Mouse (Mus musculus) natural killer cell, adult 2 months (primary cell): ENCODE measurements around the gene RPS10-NUDT3.
A peak's percentile ranks its signal among the peaks of the same experiment; 100 is the strongest.

Experiments used
- DNase-seq, 2 experiments: peaks; one replicate each; pipeline ENCODE4 v3.0.0; 2022; ENCODE audit warnings: low spot score in 2 of 2

The RPS10-NUDT3 gene

DNA sequence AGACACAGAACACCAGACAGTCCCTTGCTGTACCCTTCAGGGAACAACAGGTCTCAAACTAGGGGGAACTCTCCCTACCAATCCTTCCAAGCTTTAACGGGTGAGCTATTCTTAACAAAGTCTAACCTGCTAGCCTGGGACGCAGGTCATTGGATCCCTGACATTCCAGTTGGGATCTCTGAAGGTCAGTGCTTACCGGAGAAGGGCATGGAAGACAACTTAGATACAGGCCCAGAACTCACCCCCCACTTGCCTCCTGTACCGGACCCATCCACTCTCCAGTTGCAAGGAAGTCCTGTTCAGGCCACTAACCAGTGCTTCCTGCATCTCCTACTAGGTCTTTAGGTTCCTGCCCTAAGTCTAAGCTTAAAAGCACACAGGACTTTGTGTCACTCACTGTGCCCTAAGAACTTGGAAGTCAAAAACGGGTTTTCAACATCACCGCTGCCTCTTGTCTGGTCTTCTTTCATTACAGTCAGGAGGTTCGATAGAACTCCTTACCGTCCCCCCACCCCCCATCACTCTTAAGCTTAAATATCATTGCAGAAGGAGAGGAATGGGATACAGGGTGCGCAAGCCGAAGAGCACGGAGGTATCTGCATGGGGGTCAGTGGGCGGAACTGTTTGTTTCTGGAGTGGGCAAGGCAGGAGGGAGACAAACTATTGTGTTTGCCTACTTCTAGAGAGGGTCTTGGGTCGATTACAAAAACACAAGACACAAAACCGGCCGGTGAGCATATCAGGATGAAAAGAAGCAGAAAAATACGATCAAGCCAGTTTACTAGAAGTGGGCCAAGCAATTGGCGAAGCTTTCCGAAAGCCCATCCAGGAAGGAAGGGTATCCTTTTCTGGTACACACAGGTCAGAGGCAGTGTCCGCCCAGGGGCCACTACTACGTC is 80.7 kb downstream of the RPS10-NUDT3 start:
- DNase-seq = no peak

DNA sequence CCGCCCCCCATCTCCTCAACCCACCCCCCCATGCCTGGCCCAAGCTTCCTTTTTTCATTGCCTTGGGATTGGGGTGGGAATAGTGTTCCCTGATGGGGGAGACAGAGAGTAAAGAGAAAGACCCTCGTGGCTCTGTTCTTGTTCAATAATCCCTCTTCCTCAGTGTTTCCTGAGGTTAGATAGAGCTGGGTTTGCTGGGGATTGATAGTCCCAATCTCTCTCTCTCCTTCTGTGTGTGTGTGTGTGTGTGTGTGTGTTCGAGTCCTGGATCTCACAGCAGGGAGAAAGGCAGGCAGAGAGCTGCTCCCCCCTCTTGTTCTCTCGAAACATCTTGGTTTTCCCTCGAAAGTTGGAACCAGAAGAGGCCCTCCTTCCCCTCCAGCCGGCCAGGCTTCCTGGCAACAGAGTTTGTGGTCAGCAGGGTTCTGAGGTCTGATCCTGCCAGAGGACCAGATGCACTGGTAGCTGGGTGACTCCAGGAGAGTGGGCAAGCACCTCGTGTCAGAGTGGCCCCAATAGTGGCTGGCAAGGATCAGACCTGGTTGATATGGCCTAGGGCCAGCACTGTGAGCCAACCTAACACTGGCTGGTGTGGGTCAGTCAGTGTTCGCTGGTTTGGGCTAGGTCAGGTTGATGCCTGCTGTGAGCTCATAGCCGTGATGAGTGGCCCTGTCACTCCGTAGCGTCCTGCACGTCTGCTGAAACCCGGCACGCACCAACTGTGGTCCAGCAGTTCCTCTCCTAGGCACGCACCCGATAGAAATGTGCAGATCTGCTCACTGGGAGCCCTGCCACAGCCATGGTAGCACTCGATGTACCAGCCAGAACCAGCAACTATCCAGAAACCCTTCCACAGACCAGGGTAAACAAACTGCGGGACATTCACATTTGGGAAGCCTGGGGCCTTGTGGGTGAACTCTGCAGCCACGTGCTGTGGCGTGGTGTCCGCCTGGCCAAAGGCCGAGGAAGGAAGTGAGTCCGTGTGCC is 82.5 kb downstream of the RPS10-NUDT3 start:
- DNase-seq = peak; percentile 20 to 32

DNA sequence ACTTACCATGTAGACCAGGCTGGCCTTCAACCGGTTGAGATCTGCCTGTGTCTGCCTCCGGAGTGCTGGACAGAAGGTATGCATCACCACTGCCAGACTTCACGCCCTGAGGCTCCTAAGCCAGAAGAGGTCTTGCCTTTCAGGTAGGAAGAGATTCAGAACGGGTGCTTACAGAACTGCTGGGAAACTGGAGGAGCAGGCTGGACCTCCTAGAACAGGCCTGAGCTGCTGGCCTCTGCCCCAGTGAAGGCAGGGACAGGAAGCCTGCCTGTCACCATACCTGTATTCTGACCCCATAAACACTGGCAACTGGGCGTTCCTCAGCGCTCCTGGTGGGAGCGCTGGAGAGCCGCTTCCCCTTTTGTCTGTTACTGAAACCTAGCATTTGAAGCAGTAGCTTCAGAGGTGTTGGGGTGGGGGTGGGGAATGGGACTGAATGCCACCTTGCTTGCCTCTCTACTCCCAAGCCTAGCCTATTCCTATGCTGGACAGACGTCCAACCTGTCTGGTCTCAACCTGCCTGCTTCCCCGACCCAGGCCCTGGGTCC is 83.6 kb downstream of the RPS10-NUDT3 start:
- peak in 1 of 2 experiments; percentile 31 for DNase-seq

DNA sequence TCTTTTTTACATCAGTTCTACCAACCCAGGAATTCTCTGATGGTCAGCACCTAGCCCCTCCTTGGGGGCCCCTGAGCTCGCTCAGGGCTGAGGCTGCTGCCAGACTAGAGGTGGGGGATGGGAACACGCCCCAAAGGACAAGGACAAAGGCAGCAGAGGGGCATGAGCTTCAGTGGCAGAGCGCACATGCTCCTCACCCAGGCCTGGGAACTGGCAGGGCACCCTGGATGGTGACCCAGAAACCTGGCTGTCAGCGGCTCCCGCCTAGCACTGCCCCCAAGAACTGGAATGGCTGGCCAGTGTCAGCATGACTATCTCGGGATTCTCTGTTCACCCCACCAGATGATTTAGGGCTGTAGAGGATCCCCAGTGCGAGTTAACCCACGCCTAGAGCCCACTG is 85.8 kb downstream of the RPS10-NUDT3 start:
- DNase-seq = no peak

DNA sequence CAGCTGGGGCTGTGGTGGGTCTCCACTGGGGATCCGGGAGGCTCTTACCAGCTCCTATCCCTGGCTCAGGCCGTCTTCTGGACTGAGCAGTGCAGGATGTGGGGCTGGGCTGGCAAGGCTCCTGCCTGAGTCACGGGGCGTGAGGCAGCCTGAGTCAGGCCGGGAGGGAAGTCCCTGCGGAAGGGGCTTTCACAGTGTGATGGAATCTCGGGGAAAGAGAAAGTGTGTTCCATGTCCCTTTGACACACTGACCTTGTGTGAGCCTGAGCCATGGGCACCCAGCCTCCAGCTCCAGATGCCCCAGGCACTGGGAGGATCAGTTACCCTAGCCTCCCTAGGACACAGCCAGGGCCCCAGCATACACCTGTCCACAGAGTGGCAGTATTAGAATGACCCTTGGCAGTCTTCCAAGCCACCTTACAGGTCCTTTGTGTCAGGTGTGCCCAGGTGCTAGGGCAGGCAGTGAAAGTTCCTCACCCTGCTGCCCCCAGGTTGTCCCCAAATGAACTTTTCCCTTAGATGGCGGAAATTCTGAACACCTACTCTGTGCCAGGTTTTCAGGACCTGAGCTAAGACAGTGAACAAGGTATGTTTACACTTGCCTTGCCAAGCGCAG is 87.7 kb downstream of the RPS10-NUDT3 start:
- DNase-seq = no peak

DNA sequence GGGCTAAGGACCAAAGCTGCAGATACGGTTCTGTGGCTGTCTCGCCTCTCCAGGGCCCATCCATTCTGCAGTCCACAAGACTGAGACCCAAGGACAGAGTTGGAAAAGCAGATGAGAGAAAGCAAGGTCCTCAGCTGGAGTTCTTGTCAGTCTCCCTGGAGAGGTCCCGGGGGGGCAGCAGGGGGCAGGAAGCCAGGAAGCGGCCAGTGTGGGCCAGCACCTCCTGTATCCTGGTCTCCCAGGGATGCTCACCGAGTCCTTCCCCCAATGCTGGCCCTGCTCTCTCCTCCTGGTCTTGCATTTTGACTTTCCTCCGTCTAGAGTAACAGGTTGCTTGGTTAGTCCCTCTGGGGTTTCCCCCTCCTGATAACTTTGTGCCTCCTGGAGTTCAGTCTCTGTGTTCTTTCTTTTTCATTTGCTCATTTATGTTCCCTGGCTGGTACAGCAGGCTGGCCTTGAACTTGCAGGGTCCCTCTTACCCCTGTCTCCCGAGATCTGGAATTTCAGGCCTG is 88.4 kb downstream of the RPS10-NUDT3 start:
- no peak for DNase-seq

DNA sequence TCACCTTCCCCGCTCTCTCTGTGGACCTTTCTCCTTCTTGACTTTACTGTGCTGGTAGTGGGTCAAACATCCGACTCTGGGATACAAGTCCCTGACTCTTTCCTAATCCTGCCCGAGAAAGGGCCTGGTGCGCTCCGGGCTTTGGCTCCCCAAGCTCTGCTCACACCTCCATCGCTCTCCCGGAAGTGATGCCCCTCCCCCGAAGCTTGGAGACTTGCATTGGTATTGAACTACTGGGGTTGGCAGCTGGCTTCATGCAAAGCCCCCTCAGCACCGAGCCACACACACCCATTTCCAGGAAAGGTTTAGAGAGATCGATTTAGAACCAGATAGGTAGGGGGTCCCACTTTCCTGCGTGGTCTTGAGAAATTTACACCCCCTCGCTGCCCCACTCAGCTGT is 89.0 kb downstream of the RPS10-NUDT3 start:
- no peak for DNase-seq

DNA sequence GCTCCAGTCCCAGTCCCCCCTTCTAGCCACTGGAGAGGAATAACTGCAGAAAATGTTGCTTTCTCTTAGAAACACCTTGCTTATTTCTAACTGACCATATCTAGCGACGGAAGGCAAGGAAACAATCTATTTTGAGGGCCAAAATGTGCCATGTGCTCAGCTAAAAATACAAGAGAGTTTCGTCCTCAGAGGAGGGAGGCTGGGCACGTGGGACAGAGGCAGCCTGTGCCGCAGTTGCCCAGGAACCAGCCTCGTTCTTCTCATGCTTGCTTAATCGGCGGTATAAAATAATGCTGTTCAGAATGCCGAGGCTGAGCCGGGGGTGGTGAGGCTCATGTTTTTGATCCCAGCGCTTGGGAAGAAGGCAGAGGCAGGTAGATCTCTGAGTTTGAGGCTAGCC is 90.5 kb downstream of the RPS10-NUDT3 start:
- DNase-seq = no peak

DNA sequence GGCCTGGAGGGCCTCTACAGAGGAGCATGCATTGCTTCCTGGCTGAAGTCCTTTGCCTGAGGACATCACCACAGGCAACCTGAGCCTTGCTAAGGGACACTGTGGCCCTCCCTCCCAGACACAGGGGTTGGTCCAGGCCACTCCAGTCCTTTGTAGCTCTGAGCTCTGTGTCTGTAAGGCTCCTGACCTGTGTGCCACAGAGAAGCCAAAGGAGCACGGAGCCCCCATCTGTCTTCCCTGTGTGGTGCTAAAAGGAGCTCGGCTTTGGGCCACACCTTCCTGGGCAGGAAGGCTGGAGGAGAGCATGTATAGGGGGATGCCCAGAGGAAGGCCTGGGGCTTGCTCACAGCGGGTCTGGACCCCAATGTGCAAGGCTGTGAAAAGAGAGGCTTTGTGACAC is 93.0 kb downstream of the RPS10-NUDT3 start:
- DNase-seq = no peak

DNA sequence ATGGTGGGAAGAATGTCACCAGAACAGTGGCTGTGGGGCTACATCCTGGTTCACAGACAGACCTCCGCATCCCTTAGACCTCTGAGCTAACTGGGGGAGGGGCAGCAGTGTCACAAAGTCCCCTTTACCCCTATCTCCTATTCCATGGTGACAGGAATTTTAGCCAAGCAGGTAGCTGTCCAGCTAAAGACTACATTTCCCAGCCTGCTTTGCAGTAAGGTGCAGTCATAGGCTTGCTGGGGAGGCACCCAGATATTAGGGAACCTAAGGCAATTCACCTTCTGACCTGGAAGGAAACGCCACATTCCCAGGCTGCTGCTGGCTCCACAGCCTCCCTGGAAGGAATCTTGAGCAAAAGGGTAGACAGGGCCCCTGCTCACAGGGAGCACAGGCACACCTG is 93.8 kb downstream of the RPS10-NUDT3 start:
- DNase-seq = no peak

DNA sequence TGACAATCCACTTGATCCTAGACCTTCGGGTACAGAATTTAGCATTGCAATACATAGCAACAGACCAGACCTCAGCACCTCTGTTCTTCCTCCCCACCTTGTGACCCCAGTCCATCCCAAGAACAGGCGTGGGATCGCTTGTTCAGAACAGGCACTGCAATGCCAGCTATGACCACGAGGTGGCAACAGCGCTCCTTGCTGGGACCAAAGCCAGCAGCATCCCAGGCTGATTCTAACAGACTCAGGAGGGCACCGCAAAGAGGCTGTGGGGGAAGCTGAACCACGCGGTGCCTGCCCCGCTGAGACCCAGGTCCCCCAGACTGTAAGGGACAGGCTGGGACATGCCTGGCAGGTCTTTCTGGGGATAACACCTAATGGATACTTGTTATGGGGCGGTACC is 100.3 kb downstream of the RPS10-NUDT3 start:
- peak; percentile 81 to 87 for DNase-seq

DNA sequence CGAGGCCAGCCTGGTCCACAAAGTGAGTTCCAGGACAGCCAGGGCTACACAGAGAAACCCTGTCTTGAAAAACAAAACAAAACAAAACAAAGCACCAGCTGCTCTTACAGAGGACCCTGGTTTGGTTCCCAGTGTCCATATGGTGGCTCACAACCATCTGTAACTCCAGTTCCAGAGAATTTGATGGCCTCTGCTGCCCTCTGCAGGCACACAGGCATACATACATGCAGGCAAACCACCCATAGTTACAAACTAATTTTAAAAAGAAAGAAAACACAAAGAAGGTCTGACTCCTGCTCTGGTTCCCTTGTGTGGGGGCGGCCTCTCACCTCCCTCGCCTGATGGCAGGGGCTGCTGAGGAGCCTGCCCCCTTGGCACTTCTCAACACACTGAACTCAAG is 101.7 kb downstream of the RPS10-NUDT3 start:
- no peak for DNase-seq

DNA sequence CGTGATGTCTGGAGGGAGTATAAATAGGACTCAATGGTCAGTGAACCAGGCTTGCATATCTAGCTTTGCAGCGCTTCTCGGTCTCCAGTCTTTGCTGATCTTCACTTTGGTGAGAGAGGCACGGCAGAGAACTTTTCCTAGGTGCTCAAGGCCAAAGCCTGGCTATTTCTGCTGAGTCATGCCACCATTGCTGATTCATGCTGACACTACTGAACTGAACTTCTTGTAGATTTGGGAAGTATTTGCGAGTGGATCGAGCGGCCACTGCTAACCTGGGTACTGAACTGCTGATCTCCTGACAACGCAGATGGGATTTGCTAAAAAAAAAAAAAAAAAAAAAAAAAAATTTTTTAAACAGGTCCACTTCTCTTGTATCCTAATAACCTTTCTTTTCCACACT is 102.9 kb downstream of the RPS10-NUDT3 start:
- no peak for DNase-seq
